Mouse (Mus musculus): ENCODE results near the gene Msx1. TPM values are rescaled to one million over a fixed set of nuclear protein-coding genes. Genes with fewer than 3 reads are reported as not detected.

The Msx1 gene
- not detected in 2 replicates for polyA plus RNA-seq (2012; ENCODE audit: insufficient read depth, insufficient read length, low replicate concordance, missing spikeins)

DNA sequence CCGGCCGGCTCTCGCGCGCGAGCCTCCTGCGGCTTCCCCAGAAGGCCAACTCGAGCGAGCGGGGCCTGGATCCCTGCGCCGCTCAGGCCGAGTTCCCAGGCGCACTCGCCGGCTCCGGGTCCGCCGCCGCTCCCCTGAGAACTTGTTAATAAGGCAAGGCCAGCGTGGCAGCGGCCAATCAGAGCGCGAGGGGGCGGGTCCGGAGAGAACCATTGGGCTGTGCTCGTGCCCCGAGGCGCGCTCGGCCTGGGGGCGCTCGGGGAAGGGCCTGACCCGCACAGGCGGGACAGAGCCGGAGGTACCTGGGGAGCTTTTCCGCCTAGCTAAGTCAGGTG lies at the start of gene Msx1:
Gene Msx1, minus strand, starts transcription at position 123 of the 335 bp plus-strand sequence.
- no peak within 1 kb of the TSS for H3K27ac ChIP-seq (ENCODE audit: insufficient read depth, low read depth, low read length)
- H3K4me1 ChIP-seq (ENCODE audit: control insufficient read depth, insufficient read depth, low read length): peaks cover 20% of the 10 kb centered on the region
- H3K4me3 ChIP-seq (ENCODE audit: insufficient read depth, low read depth, low read length): peak within 1 kb of the TSS; percentile 39
- under 1% methylated on average over 37 of the region's 37 CpGs for WGBS
- no peak for TF ChIP-seq CTCF (IDR thresholded peaks at IDR 0.05; ENCODE audit: insufficient read depth, low read depth, low read length)
- no peak for TF ChIP-seq POLR2A (IDR thresholded peaks at IDR 0.05; ENCODE audit: insufficient read depth, low read depth, low read length)

DNA sequence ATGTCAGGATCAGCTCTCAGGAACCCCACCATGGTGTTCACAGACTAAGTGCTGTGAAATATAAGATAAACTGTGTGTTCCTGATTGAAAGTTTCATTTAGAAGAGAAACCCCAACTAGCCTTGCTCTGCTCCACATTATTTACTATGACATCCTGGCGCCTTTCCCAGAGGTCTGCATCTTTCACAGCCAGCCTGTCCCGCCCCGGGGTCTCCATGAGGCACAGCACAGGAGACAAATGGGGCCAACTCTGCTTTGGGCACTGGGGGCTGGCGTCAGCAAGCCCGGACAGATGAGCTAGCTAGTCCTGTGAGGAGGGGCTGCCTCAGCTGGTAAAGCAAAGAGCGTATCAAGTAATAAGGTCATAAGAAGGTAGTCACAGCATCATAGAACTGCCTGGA lies 41.1 kb upstream of the Msx1 start:
- WGBS: 58% methylated on average over 6 of the region's 6 CpGs
- TF ChIP-seq CTCF (IDR thresholded peaks at IDR 0.05; ENCODE audit: insufficient read depth, low read depth, low read length): no peak
- TF ChIP-seq POLR2A (IDR thresholded peaks at IDR 0.05; ENCODE audit: insufficient read depth, low read depth, low read length): no peak
- Histone ChIP-seq H3K4me1 (ENCODE audit: control insufficient read depth, insufficient read depth, low read length) (peaks cover under 1% of the 10 kb centered on the region; the same call in 1 of the 2 replicates), H3K27ac (ENCODE audit: insufficient read depth, low read depth, low read length) (no peak overlapping the region), H3K4me3 (ENCODE audit: insufficient read depth, low read depth, low read length) (no peak overlapping the region)

DNA sequence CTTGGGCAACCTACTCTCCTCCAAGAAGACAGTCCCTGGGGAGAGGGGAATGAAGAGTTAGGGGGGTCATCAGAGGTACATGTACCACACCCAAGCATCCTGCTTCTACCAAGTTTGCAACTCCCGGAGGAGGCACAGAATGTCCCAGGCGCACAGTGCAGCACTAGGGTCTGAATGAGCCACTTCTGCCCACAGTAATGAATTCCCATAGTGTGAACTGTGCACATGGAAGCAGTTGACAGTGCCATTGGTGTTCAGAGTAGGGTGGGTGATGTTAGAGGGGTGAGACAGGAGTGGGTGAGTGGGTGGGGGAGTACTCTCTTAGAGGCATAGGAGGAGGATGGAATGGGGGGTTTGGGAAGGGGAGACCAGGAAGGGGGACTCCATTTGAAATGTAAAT lies 39.9 kb upstream of the Msx1 start:
- 93% methylated on average over 2 of the region's 2 CpGs for WGBS

DNA sequence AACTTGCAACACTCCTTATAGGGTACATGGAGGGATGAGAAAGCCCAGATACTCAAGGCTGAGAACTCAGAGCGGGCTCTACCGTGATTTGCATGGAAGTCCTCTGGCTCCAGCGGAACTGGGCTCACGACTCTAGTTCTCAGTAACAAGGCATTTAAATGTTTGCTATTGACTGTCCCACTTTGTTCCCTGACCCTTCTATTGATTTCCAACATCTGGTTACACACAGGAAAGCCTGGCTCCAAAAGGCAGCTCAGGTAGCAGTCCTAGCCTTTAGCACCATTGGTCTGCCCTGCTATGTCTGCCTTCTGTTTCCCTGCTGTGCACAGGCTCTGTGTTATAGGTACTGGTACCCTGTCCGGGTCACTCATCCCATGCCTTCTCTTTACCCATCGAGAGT lies 36.5 kb upstream of the Msx1 start:
- Histone ChIP-seq H3K4me3 (ENCODE audit: insufficient read depth, low read depth, low read length) (no peak overlapping the region), H3K27ac (ENCODE audit: insufficient read depth, low read depth, low read length) (no peak overlapping the region), H3K4me1 (ENCODE audit: control insufficient read depth, insufficient read depth, low read length) (peaks cover 6% of the 10 kb centered on the region; the same call in 1 of the 2 replicates)
- TF ChIP-seq POLR2A (IDR thresholded peaks at IDR 0.05; ENCODE audit: insufficient read depth, low read depth, low read length) (no peak), CTCF (IDR thresholded peaks at IDR 0.05; ENCODE audit: insufficient read depth, low read depth, low read length) (no peak)
- WGBS: 86% methylated on average over 6 of the region's 6 CpGs

More for the DNA sequence above, 39.9 kb upstream of the Msx1 start:
- H3K4me1 ChIP-seq (ENCODE audit: control insufficient read depth, insufficient read depth, low read length): peaks cover 3% of the 10 kb centered on the region; the same call in 1 of the 2 replicates
- H3K27ac ChIP-seq (ENCODE audit: insufficient read depth, low read depth, low read length): no peak overlapping the region
- TF ChIP-seq CTCF (IDR thresholded peaks at IDR 0.05; ENCODE audit: insufficient read depth, low read depth, low read length) (no peak), POLR2A (IDR thresholded peaks at IDR 0.05; ENCODE audit: insufficient read depth, low read depth, low read length) (no peak)
- H3K4me3 ChIP-seq (ENCODE audit: insufficient read depth, low read depth, low read length): no peak overlapping the region

DNA sequence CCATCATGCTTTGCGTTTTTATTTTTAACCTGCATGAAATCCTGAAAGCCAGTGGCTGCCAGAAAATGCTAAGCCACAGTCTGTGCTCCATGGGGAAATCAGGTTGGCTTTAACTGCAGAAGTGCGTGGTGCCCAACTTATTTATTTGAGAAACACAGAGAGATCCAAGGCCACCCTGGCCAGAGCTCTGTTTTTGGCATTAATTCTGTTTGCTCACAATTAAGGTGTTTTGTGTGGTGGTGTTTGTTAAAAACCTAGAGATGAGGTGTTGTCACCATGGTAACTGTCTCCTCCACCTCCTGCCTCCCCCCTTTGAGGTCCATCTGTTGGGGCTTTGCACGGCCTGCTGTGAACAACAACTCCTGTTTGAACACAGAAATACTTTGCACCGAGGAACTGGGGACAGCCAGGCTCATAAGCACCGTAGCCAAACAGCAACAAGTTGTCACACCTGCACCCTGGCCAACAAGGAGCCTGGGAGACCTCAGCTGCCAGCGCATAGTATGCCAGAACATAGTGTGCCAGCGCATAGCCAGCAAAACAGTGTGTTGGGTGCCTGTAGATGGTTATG lies 35.9 kb upstream of the Msx1 start:
- TF ChIP-seq CTCF (IDR thresholded peaks at IDR 0.05; ENCODE audit: insufficient read depth, low read depth, low read length): no peak
- TF ChIP-seq POLR2A (IDR thresholded peaks at IDR 0.05; ENCODE audit: insufficient read depth, low read depth, low read length): no peak
- no peak overlapping the region for H3K27ac ChIP-seq (ENCODE audit: insufficient read depth, low read depth, low read length)
- H3K4me3 ChIP-seq (ENCODE audit: insufficient read depth, low read depth, low read length): no peak overlapping the region
- 46% methylated on average over 7 of the region's 7 CpGs for WGBS
- H3K4me1 ChIP-seq (ENCODE audit: control insufficient read depth, insufficient read depth, low read length): peaks cover 6% of the 10 kb centered on the region; the same call in 1 of the 2 replicates

DNA sequence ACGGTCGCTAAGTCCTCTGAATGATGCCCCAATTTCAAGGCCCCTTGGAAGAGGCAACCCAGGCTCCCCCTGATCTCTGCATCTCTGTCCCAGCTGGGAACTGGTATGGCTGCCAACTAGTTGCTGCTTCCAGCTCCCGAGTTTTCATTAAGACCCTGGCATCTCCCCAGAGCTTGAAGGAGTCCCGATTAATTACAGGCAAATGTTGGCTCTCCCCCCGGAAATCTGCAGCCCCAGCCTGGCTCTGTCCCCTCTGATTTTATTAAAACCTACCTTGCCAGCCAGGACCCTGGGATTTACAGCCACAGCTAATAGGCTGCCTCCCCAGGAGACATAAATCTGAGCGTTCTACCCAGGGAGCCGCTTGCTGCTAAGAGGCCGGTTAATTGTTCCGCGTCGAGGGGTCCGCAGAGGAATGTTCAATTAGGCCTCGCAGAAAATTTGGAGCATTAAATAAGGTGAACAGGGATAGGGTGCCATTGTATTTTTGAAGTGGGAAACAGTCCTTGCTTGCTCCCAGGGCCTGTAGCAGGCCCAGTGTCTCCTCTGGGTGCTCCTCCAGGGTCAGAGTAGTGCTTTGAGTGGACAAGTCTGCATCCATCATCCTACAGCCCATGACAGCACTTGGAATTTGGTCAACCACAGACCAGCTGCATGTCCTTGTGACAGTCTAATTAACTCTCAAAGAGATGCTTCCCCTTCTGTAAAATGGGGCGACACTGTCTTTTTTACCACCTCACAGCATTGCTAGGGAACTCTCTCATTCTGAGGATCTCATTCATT lies 33.6 kb upstream of the Msx1 start:
- Histone ChIP-seq H3K27ac (ENCODE audit: insufficient read depth, low read depth, low read length) (no peak overlapping the region), H3K4me1 (ENCODE audit: control insufficient read depth, insufficient read depth, low read length) (peaks cover 6% of the 10 kb centered on the region; the same call in 1 of the 2 replicates), H3K4me3 (ENCODE audit: insufficient read depth, low read depth, low read length) (no peak overlapping the region)
- 45% methylated on average over 14 of the region's 14 CpGs for WGBS
- TF ChIP-seq CTCF (IDR thresholded peaks at IDR 0.05; ENCODE audit: insufficient read depth, low read depth, low read length) (no peak), POLR2A (IDR thresholded peaks at IDR 0.05; ENCODE audit: insufficient read depth, low read depth, low read length) (no peak)

DNA sequence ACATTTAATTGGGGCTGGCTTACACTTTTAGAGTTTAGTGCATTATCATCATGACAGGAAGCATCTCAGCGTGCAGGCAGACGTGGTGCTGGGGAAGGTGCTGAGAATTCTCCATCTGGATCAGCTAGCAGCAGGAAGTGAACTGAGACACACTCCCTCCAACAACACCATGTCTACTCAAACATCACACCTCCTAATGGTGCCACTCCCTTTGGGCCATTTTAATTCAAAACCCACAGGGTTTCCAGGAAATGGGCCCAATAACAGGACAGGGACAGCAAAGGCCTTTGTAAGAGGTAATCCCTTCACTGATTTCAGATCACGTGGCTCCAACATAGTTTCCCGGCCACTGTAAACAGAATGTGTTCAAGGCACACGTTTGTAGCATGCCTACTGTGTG lies 31.7 kb upstream of the Msx1 start:
- WGBS: 80% methylated on average over 5 of the region's 5 CpGs

DNA sequence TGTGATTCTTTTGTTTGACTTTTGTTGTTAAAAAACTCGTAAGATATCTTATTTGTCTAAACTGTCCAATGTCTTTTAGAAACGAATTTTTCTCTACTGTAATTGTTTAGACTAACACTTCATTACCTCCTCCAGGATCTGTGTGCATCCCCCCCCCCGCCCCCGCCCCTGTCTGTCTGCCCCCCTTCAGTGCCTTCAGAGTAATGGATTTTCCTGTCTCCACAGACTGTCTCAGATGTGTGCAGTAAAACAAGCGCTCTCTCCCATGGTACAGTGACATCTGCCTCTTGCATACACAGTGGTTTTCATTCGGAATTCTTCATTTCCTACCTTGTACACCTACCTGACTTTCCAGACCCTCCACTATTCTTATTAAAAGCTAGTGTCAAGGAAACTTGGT lies 29.9 kb upstream of the Msx1 start:
- Histone ChIP-seq H3K4me3 (ENCODE audit: insufficient read depth, low read depth, low read length) (no peak overlapping the region), H3K27ac (ENCODE audit: insufficient read depth, low read depth, low read length) (no peak overlapping the region), H3K4me1 (ENCODE audit: control insufficient read depth, insufficient read depth, low read length) (peaks cover 3% of the 10 kb centered on the region; the same call in 1 of the 2 replicates)
- 81% methylated on average over 6 of the region's 6 CpGs for WGBS
- TF ChIP-seq POLR2A (IDR thresholded peaks at IDR 0.05; ENCODE audit: insufficient read depth, low read depth, low read length) (no peak), CTCF (IDR thresholded peaks at IDR 0.05; ENCODE audit: insufficient read depth, low read depth, low read length) (no peak)

More for the DNA sequence above, 31.7 kb upstream of the Msx1 start:
- Histone ChIP-seq H3K27ac (ENCODE audit: insufficient read depth, low read depth, low read length) (no peak overlapping the region), H3K4me3 (ENCODE audit: insufficient read depth, low read depth, low read length) (no peak overlapping the region), H3K4me1 (ENCODE audit: control insufficient read depth, insufficient read depth, low read length) (peaks cover 6% of the 10 kb centered on the region; the same call in 1 of the 2 replicates)
- TF ChIP-seq CTCF (IDR thresholded peaks at IDR 0.05; ENCODE audit: insufficient read depth, low read depth, low read length) (no peak), POLR2A (IDR thresholded peaks at IDR 0.05; ENCODE audit: insufficient read depth, low read depth, low read length) (no peak)

DNA sequence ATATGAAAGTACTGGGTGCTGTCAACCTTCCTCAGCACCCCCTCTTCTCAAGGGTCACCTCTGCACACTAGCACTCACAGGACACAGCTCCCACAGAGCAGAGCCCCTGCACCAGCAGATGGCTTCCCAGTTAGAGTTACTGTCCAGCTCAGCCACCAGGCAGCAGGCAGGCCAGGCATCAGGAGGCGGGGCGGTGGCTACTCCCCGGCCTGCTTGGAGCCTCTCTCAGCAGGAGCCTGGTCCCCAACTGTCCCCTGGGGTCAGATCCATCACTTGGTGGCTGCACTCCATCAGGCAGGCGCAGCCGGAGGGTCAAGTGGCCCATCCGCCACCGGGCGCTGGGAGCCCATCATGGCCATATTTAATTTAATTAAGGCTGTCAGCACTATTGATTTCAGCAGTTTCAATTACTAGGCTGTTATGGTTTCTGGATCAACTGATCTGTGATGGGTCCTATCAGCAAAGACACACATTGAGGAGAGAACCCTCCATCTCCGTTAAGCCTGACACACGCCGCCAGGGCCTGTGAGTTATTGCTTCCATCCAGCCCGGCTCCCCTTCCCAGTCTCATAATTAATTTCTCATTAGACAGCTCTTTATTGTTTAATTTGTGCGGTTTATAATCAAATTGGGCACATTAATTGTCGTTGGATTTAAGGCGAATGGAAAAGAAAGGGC lies 27.1 kb upstream of the Msx1 start:
- TF ChIP-seq POLR2A (IDR thresholded peaks at IDR 0.05; ENCODE audit: insufficient read depth, low read depth, low read length): no peak
- TF ChIP-seq CTCF (IDR thresholded peaks at IDR 0.05; ENCODE audit: insufficient read depth, low read depth, low read length): no peak
- 80% methylated on average over 15 of the region's 15 CpGs for WGBS

More for the DNA sequence above, 27.1 kb upstream of the Msx1 start:
- no peak overlapping the region for H3K4me3 ChIP-seq (ENCODE audit: insufficient read depth, low read depth, low read length)
- no peak overlapping the region for H3K27ac ChIP-seq (ENCODE audit: insufficient read depth, low read depth, low read length)
- no peaks in the 10 kb centered on the region for H3K4me1 ChIP-seq (ENCODE audit: control insufficient read depth, insufficient read depth, low read length)
